Mouse (Mus musculus) gastrocnemius, adult 2 months (tissue): Measurements from ENCODE around the gene Cd68. TPM values are rescaled to one million over a fixed set of nuclear protein-coding genes. Genes with fewer than 3 reads are reported as not detected.
A peak's percentile ranks its signal among the peaks of the same experiment; 100 is the strongest.

Experiments
- DNase-seq: peaks from one replicate; pipeline ENCODE4 v3.0.0; 2022
- H3K27ac ChIP-seq: fragments of 200-600 bp; 2 replicates; pipeline ENCODE4 v1.8.1; 2022; ENCODE audit warnings: mild to moderate bottlenecking
- H3K4me3 ChIP-seq: fragments of 200-600 bp; 2 replicates; pipeline ENCODE4 v1.8.1; 2022; ENCODE audit warnings: mild to moderate bottlenecking, moderate library complexity
- CTCF ChIP-seq: fragments of 200-600 bp; IDR thresholded peaks from 2 replicates; pipeline ENCODE4 v1.8.1; 2022; ENCODE audit warnings: antibody characterized with exemption, mild to moderate bottlenecking, moderate library complexity
- intact Hi-C: fragments of 180-260 bp; cut with DNase I; formaldehyde crosslinking; loops from one replicate; pipeline ENCODE4 v1.15.1; 2025
- total RNA-seq, 2 experiments: library from RNA; stranded (reverse); gene quantifications; 2 replicates each; pipeline ENCODE4 v1.2.3; 2021

Cd68 gene
- total RNA-seq, 2 experiments from 2014 or later = 1.7 to 3.2 TPM

DNA sequence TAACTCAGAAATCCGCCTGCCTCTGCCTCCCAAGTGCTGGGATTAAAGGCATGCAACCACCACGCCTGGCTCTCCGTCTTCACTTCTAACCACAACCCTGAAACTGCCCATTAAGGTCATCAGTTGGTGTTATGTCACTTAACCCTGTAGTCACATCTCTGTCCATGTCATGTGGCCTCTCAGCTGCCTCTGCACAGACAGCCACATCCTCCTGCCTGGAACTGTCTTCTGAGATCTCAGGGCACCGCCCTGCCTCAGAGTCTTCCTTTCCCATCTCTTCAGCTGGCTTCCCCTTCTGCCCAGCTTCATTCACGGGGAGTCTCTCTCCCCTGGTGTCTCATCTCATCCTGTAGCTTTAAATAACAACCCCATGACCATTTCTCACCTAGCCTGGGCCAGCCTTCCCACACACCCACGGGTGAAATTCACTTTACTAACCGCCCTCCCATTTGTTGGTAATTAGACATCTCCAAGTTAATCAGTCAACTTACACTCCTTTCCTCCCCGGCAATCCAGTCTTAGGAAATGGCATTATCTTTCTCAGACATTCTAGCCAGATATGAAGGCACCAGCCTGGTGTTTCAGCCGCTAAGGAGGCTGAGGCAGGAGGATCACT is 26.4 kb upstream of the Cd68 start:
- no peak for DNase-seq
- H3K27ac ChIP-seq = peak overlapping the region; percentile 94; the same call in 1 of the 2 replicates
- intact Hi-C loops = no loop called here
- TF ChIP-seq CTCF = no peak
- peak overlapping the region; percentile 15 for H3K4me3 ChIP-seq

DNA sequence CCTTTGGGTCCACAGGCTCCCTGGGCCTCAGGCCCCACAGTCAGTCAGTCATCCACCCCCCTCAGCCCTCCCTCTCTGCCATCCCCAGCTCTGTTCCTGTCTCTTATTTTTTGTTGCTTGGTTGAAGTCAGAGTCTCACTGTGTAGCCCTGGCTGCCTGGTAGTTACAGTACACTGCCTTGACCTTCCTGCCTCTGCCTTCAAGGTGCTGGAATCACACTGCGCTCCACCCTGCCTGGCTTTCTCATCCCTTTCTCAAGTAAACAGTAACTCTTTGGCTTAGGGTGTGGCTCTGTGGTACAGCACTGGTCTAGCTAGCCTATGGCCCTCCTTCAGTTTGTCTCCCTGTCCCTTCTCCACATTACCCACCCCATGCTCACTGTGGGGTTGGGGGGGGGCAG is 23.9 kb upstream of the Cd68 start:
- H3K27ac ChIP-seq = peak overlapping the region; percentile 51
- TF ChIP-seq CTCF = no peak

GRCm38 (mm10) chr11:69687061-69687460 is 21.1 kb upstream of the Cd68 start:
- no peak for DNase-seq
- no peak for TF ChIP-seq CTCF
- Histone ChIP-seq H3K27ac (peak overlapping the region; percentile 99), H3K4me3 (peak overlapping the region; percentile 72)
- intact Hi-C loops = no loop called here

More for the DNA sequence above, 23.9 kb upstream of the Cd68 start:
- no peak for DNase-seq
- no peak overlapping the region for H3K4me3 ChIP-seq
- intact Hi-C loops = no loop called here

- peak overlapping the region; percentile 99 for H3K27ac ChIP-seq
Observed at GRCm38 (mm10) chr11:69686377-69686776, 20.4 kb upstream of the Cd68 start.

GRCm38 (mm10) chr11:69685526-69686148 is 19.7 kb upstream of the Cd68 start, which contains the start of gene Tnfsf13:
Tnfsf13 (minus strand) TSS chr11:69685784.
- peak within 1 kb of the TSS; percentile 99 for H3K27ac ChIP-seq
- intact Hi-C loops = loop anchor here (2.0 kb wide), 1 partner anchor 21 kb away; no protein-coding TSS in a partner anchor
- DNase-seq = peak; percentile 86
- no peak for TF ChIP-seq CTCF
- peak within 1 kb of the TSS; percentile 72 for H3K4me3 ChIP-seq

More at GRCm38 (mm10) chr11:69686377-69686776, 20.4 kb upstream of the Cd68 start:
- no peak for TF ChIP-seq CTCF
- DNase-seq = peak; percentile 90
- H3K4me3 ChIP-seq = peak overlapping the region; percentile 72
- intact Hi-C loops = no loop called here

DNA sequence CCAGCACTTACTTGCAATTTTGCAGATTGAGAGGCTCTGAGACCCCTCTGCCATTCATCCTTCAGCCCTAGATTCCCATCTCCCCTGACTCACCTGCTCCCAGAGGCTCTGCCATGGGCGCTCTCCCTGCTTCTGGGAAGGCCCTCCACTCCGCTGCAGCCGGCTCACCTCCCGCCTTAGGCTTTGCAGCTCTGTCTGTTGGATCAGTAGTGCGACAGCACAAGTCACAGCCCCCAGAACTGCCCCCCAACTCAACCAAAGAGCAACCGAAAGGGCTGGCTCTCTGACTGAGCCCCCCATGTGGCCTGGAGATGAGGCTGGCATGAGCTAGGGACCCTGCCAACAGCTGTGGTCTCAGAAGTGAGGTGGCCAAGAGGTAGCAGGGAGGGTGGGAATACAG is 19.0 kb upstream of the Cd68 start:
- DNase-seq = no peak
- peak overlapping the region; percentile 99 for H3K27ac ChIP-seq
- intact Hi-C loops = loop anchor here (2.0 to 5.0 kb wide), 3 partner anchors 22 to 192 kb away; partner anchors contain the start of genes Fgf11 and Tmem95
- H3K4me3 ChIP-seq = peak overlapping the region; percentile 72
- no peak for TF ChIP-seq CTCF

DNA sequence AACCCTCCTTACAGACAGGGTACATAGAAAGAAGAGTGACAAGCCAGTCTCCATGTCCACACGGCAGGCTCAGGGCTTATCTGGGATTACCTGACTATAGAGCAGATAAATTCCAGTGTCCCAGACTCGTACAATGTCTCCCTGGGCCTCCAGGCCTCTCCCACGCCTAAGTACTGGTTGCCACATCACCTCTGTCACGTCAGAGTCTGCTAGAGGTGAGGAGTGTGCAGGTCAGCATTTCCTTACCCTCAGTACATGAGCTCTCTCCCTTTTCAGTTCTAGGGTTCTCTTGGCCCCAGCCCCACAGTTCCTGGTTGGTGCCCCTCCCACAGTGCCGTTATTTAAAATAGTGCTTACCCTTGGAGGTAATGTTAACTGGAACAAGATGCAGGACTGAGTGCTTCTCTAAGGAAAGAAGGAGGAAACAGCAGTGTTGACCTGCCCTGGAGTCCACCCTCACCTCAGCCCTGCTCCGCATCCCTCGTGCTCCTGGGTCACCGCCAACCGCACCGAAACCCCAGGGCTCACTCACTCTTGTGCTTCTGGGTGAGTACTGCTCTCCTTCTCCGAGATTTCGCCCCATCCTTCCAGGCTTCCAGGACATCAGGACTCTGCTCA is 18.3 kb upstream of the Cd68 start:
- H3K4me3 ChIP-seq = peak overlapping the region; percentile 72
- H3K27ac ChIP-seq = peak overlapping the region; percentile 99
- no peak for DNase-seq
- intact Hi-C loops = loop anchor here (2.0 to 5.0 kb wide), 3 partner anchors 23 to 193 kb away; partner anchors contain the start of genes Fgf11 and Tmem95
- no peak for TF ChIP-seq CTCF

DNA sequence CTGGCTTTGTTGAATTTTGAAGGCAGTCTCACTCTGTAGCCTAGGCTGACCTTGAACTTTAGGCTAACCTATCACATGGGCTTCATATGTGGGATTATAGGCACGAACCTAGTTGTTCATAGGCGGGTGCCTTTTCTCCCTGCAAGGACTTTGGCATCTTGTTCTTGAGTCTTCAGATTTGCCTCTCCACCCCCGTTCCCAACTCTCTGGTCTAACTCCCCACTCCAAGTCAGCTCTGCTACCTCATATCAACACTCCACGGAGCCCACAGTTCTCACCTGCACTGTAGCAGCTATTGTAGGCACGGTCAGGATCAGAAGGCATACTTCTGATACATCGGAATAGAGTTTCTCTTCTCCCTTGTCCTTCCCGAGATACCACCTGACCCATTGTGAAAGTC is 17.6 kb upstream of the Cd68 start:
- no peak for DNase-seq
- H3K27ac ChIP-seq = peak overlapping the region; percentile 99
- no peak overlapping the region; the same call in 1 of the 2 replicates for H3K4me3 ChIP-seq
- intact Hi-C loops = loop anchor here (5.0 kb wide), 2 partner anchors 119 to 194 kb away; partner anchors contain the start of genes Fgf11 and Tmem95
- no peak for TF ChIP-seq CTCF

DNA sequence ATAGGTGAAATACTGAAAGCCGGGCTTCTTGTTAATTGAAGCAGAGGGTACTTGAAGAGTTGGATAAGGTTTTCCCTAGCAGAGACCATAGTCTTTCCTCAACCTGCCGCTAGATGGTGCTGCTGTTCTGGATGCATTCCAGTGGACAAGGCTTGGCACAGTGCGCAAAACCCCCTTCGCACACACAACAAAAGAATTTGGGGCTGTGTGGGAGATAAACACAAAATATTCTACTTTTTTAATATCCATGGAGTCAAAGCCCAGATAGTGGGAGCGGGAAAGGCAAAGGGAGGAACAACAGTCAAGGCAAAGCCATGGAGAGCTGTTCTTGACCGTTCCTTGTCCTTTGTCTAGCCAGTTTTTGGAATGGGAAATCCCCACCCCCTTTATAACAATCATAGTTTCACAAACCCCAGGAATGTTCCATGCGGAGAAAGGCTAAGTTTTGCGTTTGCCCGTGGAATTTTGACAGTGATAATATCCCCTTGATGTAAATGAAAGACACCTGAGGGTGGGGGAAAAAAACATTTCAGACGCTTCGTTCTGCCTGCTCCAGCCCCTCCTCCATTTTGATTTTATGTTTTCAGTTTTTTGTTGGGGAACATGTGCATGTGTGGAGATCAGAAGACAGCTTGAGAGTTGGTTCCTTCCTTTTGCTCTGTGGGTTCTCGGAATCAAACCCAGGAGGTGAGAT is 17.0 kb upstream of the Cd68 start:
- peak overlapping the region; percentile 99 for H3K27ac ChIP-seq
- DNase-seq = peak; percentile 88
- H3K4me3 ChIP-seq = peak overlapping the region; percentile 93
- intact Hi-C loops = loop anchor here (1.0 to 5.0 kb wide), 4 partner anchors 32 to 194 kb away; partner anchors contain the start of genes Fgf11 and Tmem95
- TF ChIP-seq CTCF = peak; percentile 93

- no peak for DNase-seq
- intact Hi-C loops = loop anchor here (1.0 to 5.0 kb wide), 4 partner anchors 33 to 195 kb away; partner anchors contain the start of genes Fgf11 and Tmem95
- peak overlapping the region; percentile 93 for H3K4me3 ChIP-seq
- TF ChIP-seq CTCF = no peak
- H3K27ac ChIP-seq = peak overlapping the region; percentile 99
Observed at GRCm38 (mm10) chr11:69682209-69682839, 16.4 kb upstream of the Cd68 start.

GRCm38 (mm10) chr11:69681314-69682208 is 15.6 kb upstream of the Cd68 start, which contains the start of gene Senp3:
Senp3 (minus strand) TSS chr11:69682084.
- intact Hi-C loops = loop anchor here (1.0 to 5.0 kb wide), 4 partner anchors 34 to 196 kb away; partner anchors contain the start of genes Fgf11 and Tmem95
- DNase-seq = peak; percentile 99
- Histone ChIP-seq H3K4me3 (peak within 1 kb of the TSS; percentile 93), H3K27ac (peak within 1 kb of the TSS; percentile 99)
- no peak for TF ChIP-seq CTCF
